Mouse (Mus musculus): ENCODE results near the gene Eif4a3. TPM values are rescaled to one million over a fixed set of nuclear protein-coding genes. Genes with fewer than 3 reads are reported as not detected.
"Not testable (repeated sequence)": the region's sequence is repeated elsewhere in the genome, so short reads cannot be mapped to it uniquely, and the experiment has no call there.

The Eif4a3 gene
- total RNA-seq, 2 experiments from 2014 or later: 92.3 to 98.1 TPM

DNA sequence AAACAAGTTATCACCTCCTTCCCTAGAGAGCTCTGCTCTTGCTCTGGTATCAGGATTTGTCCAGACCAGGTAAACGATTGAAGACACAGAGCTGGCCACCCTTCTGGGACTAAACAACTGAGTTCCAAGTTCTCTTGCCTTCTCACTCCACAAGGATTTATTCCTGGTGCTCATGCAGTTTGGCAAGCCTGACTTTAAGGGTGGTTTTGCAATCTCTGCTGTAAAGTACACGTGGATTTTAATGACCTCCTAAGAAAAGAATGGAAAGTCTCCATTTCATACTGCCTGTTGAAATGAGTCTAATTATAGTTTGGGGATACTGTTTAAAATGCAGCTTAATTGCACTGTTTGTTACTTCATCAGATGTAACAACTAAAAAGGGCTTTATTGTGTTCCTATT lies 1.1 kb upstream of the Eif4a3 start:
- DNase-seq (ENCODE audit: extremely low spot score in 1 of 2, low spot score in 2 of 2): no peak
- intact Hi-C loops (cut with DNase I): no loop called here

DNA sequence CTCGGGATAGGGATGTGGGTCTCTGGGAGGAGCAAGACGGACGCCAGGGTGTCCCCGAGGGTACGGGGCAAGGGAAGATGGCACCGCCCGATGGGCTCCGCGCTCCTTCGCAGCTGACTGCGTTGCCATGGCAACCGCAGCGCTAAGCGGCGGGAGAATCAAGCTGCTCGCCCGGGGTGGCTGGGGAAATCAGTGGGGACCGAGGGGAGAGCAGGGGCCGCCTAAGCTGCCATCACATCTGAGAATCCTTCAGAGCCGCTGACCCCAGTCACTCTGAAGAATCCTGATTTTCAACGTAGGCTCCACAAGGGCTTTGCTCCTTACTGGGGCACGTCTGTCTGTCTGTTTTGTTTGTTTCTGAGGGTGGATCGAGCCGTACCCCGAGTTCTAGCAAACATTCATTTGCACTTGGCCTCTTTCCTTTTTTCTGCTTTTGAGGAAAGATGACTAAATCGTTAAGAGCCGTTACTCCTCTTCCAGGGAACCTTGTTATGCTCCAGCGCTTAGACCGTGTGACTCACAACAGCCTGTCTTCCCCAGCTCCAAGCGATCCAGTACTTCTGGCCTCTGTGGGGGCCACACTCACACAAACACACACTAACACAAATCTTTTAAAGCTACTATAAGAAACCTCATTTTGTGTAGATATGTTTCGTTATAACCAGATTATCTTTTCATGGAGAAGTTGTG lies 502 bp upstream of the Eif4a3 start:
- no peak for DNase-seq (ENCODE audit: extremely low spot score in 1 of 2, low spot score in 2 of 2)
- intact Hi-C loops (cut with DNase I): no loop called here

DNA sequence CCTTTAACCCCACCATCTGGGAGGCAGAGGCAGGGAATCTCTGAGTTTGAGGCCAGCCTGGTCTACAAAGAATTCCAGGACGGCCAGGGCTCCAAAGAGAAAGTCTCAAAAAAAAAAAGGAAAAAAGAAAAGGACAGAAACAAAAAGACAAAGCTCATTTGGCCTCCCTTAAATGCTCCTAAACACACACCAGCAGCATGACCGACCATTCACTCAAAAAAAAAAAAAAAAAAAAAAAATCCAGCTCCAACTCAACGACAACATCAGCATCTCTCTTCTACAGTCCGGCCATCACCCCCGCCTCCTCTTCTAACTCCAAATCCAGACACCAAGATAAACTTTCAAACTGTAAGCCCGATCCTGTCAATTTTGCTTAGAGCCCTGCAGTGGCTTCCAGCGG lies 972 bp downstream of the Eif4a3 start:
- intact Hi-C loops (cut with DNase I): no loop called here
- DNase-seq (ENCODE audit: extremely low spot score in 1 of 2, low spot score in 2 of 2): no peak

DNA sequence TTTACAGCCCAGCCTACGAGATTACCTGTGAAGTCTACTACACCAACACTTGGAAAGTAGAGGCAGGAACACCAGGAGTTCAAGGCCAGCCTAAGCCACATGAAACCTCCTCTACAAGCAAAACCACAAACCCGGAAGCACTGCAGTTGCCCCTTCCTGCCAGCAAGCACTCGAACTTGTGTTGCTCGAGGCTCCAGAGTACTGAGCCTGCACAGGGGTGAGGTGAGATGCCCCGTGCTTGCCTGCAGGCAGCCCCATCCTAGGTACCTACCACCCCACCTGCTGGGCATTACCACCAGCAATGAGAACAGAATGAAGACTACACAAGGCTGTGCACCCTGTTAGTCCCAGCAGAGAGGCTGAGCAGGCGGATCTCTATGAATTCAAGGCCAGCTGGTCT lies 1.9 kb downstream of the Eif4a3 start:
- DNase-seq (ENCODE audit: extremely low spot score in 1 of 2, low spot score in 2 of 2): no peak
- intact Hi-C loops (cut with DNase I): no loop called here

DNA sequence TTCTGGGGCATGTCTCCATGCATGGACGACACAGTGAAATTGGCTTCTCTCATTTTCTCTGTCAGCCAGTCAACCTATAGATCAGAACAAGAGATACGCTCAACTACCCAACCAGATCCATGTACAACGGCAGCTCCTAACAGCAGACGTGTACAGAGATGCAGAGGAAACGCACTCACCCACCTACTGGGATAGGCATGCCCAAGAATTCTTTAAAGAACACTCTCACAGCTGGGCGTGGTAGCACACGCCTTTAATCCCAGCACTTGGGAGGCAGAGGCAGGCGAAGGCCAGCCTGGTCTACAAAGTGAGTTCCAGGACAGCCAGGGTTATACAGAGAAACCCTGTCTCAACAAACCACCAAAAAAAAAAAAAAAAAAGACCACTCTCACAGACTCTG lies 7.0 kb downstream of the Eif4a3 start:
- intact Hi-C loops (cut with DNase I): not testable (repeated sequence)

DNA sequence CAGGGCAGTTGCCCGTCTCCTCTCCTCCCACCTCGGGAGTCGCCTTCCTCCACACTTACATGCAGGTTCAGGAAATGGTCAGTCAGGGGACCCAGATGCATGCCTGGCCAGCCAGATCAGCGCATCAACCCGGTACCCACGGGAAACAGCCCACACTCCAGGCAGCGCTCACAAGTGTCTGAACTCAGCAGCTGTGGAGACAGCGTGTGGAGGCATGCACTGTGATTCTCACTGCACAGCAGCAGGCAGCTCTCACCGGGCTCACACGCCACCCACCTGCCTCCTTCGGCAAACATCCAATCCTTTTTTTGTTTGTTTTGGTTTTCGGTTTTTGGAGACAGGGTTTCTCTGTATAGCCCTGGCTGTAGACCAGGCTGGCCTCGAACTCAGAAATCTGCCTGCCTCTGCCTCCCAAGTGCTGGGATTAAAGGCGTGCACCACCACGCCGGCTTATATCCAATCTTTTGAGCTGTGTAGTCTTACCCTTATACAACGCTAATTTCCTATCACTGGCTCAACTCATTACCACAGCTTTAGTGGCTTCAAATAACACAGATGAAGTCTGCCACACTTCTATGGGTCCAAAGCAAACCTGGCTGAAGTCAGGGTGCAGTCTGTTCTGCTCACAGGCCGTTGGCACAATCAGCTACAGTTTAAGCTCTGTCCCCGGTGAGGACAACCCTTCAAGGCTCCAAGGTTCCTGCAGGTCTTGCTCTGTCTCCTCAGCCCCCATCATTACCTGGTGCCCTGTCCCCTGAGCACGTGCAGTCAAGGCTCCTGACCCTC lies 12.5 kb downstream of the Eif4a3 start:
- intact Hi-C loops (cut with DNase I): no loop called here
- DNase-seq (ENCODE audit: extremely low spot score in 1 of 2, low spot score in 2 of 2): no peak

More for the DNA sequence above, 7.0 kb downstream of the Eif4a3 start:
- not testable (repeated sequence) for DNase-seq (ENCODE audit: extremely low spot score in 1 of 2, low spot score in 2 of 2)

DNA sequence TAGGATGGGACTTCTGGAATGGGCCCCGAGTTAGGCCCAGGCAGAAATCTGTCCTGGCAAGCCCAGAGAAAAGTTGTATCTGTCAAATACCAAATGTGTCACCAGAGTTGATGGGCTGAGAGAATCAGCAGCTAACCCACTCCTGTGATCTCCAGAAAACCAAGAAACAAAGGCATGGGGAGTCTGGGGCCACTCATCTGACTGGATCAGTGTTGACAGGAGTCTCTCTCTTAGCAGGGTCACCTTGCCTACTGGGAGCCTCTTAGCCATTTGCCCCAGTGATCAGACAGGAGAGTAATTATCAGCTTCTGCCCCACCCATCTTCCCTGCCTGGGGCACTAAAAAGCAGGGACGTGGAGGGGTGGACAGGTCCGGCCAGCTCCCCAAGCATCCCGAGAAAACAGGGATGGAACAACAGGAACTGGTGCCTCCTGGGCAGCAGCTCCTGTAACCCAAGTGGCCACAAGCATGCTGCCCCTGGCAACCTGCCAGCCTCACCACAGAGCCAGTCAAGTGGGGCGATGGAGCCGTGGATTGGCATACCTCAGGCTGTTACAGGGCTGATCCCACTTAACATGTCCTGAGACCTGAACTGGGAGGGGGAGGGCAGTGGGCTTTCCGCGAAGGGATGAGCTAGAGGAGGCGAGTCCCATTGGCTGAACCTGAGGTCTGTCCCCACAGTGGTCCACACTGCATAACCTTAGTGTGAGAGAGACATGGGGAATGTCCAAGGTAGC lies 13.9 kb downstream of the Eif4a3 start:
- intact Hi-C loops (cut with DNase I): no loop called here
- DNase-seq (ENCODE audit: extremely low spot score in 1 of 2, low spot score in 2 of 2): peak in 1 of 2 experiments; percentile 55

DNA sequence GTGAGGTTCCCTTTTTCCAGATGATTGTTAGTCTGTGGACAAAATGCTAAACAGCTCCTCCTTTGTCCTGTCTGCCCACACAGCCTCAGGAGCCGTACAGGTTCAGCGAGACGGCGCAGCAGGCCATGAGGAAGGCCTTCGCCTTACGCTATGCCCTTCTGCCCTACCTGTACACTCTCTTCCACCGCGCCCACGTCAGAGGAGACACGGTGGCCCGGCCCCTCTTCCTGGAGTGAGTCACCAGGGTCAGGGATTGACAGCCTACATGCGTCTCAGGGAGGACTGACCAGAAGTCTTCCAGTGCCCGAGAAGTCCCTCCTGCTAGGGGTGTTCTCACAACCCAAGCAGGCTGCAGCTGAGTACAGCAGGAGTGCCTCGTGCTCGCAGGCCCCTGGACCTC lies 18.9 kb downstream of the Eif4a3 start:
- intact Hi-C loops (cut with DNase I): no loop called here
- no peak for DNase-seq (ENCODE audit: extremely low spot score in 1 of 2, low spot score in 2 of 2)

DNA sequence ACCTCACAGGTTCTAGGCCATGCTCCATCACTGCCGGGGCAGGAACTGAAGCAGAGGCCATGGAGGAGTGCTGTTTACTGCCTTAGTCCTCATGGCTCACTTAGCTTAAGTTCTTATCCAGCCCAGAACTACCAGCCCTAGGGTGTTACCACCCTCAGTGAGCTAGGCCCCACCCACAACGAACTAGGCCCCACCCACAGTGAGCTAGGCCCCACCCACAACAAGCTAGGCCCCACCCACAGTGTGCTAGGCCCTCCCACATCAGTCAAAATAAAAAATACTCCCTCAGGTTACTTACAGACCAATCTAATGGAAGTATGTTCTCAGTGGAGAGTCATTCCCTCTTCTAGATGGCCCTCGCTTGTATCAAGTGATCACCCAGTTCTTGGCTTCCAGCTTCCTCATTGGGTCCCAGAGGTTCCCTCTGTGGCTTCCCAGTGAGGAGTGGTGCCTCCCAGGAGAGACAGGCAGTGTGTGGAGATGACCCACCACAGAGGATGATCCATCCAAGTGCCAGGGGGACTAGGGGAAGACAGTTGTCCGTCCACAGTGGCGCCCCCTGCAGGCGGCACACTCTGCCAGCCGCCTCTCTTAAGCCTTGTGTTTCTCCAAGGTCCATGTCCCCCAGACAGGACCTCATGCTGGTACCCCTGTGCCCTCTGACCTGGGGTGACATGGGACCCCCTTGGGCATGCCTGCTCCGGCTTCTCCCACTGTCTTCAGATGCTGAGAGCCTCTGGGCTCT lies 26.5 kb downstream of the Eif4a3 start:
- intact Hi-C loops (cut with DNase I): no loop called here
- DNase-seq (ENCODE audit: extremely low spot score in 1 of 2, low spot score in 2 of 2): no peak

DNA sequence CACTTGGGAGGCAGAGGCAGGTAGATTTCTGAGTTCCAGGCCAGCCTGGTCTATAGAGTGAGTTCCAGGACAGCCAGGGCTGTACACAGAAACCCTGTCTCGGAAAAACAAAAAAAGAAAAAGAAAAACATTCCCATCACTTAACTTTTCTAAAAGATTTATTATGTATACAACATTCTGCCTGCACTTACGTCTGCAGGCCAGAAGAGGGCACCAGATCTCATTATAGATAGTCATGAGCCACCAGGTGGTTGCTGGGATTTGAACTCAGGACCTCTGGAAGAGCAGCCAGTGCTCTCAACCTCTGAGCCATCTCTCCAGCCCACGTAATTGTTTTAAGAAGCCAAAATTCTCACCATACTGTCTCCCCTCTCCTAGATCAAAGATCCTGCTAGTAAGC lies 27.4 kb downstream of the Eif4a3 start:
- DNase-seq (ENCODE audit: extremely low spot score in 1 of 2, low spot score in 2 of 2); intact Hi-C loops (cut with DNase I): not testable (repeated sequence)

DNA sequence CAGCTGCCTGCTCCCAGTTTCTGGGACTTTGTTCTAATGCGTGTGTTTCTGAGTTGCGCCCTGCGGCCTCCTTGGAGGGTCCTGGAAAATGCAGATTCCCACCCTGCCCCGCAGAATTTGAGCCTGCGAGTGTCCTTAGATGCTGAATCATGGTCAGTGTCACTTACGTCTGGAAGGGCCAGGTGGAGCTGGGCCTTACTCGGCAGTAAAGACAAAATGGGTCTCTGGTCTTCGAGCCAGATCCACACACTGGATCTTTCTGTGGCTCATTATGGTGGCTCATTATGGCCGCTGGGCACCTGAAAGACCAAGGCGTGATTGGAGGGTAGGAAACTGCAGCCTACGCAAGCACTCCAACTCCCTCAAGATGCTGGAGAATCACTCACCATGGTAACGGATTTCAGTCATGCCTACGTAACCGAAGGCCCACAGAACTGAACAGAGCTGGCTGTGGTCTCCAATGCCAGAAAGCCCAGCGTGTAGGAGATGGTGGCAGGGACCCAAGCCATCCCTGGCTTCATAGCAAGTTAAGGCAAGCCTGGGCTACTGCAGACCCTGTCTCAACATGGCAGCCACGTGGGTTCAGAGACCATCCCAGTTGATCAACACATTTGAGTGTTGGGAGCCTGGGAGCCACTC lies 31.2 kb downstream of the Eif4a3 start:
- intact Hi-C loops (cut with DNase I): no loop called here
- DNase-seq (ENCODE audit: extremely low spot score in 1 of 2, low spot score in 2 of 2): peak; percentile 57 to 66

DNA sequence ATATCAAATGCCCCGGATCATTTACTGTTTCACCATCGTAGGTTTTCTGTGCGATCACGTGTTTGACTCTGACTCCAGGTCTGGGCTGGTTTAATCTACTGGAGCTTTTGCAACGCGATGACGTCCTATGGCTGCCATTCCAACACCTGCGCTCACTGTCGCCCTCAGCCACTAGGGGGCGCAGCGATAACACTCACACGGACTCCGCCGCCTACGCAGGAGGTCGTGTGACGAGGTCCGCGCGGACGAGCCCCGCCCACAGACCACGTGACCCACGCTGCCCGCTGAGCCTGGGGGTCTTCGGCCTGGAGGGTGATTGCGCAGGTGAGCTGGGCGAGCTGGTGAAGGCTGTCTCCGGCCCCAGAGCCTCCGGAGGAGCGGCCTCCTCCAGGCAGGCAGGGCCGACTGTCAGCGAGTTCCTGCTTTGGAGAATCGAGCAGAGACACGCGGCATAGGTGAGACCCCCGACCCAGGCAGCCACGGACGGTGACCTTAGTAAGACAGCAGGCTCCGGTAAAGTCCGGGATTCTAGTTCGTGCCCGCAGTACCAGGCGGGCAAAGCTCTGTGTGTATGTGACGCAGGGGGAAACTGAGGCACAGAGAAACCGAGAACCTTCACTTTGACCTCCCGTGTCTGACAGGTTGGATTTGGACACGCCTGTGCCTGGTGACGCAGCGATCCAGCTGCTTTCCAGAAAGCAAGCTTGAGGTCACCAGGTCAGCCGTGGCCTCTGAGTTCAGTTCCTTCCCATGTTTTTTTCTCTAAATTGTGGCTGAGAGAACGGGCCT lies 31.9 kb downstream of the Eif4a3 start, which contains the start of gene Gaa:
Gene Gaa (plus strand): TSS at position 120 of the 789 bp plus-strand sequence.
- intact Hi-C loops (cut with DNase I): no loop called here

DNA sequence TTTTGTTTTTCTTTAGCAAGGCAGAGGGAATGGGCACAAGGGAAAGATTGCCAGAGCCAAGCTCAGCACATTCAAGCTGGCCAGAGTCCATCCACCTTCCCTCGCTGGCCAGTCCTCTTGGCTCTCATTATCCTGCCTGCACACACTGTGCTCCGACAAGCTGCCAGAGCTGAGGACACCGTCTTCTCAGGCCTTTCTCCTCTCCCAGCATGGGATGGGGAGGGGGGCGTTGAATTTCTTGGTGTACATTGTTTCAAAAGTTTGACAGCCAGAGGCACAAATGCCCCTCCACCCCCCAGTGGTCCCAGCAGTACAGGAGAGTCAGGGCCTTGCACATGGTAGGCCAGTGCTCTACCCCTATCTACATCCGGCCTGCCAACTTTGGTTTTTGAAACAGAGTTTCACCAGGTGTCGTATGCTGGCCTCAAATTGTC lies 32.6 kb downstream of the Eif4a3 start:
- intact Hi-C loops (cut with DNase I): no loop called here
- DNase-seq (ENCODE audit: extremely low spot score in 1 of 2, low spot score in 2 of 2): peak in 1 of 2 experiments; percentile 56

More for the DNA sequence above, 31.9 kb downstream of the Eif4a3 start, which contains the start of gene Gaa:
- peak; percentile 91 to 97 for DNase-seq (ENCODE audit: extremely low spot score in 1 of 2, low spot score in 2 of 2)

DNA sequence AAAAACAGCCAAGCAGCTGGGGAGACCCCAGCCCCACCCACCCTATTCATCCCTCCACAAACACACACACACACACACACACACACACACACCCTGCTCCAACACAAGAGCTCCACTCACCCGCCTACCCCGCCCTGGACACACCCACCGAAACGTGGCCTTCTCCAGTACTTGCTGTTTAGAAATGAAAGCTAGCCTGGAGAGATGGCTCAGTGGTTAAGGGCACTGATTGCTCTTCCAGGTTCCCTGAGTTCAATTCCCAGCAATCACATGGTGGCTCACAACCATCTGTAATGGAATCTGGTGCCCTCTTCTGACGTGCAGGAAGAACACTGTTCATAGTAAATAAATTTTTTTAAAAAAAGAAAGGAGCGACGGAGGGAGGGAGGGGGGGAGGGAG lies 34.1 kb downstream of the Eif4a3 start:
- intact Hi-C loops (cut with DNase I): no loop called here
- no peak for DNase-seq (ENCODE audit: extremely low spot score in 1 of 2, low spot score in 2 of 2)

DNA sequence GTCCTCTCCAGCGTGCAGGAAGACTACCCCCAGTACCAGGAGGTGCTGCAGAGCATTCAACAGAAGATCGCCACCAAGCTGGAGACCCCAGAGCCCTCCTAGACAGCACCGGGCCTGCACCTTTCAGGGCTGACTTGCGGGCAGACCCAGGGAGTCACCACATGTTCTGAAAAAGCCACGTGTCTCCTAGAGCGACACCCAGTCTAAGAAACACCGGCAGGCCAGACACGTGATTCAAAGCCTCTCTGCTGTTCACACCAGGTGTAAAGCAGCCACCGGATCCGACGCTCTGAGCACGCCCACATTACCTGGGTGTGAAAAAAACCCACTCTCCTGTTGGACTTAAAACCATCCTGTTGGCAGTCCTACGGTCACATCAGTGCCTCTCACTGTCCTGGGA lies 35.5 kb downstream of the Eif4a3 start:
- intact Hi-C loops (cut with DNase I): no loop called here
- DNase-seq (ENCODE audit: extremely low spot score in 1 of 2, low spot score in 2 of 2): no peak

DNA sequence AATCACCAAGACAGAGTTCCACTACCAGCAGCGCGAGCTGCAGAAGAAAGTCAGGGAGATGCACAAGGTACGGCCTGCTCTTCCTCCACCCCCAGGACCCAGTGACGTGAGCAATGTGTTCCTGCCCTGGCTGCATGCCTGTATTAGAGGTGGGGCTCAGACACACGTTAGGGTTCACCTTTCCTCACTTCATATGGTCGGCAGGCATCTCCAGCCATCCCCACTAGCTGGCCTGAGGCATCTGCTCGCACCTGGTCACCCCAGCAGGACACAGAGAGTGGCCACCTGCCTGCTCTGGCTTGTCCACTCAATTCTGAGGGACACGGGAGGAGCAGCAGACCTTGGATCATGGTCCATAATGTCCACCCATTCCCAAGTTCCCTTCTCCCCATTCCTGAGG lies 39.9 kb downstream of the Eif4a3 start:
- DNase-seq (ENCODE audit: extremely low spot score in 1 of 2, low spot score in 2 of 2): no peak
- intact Hi-C loops (cut with DNase I): no loop called here

DNA sequence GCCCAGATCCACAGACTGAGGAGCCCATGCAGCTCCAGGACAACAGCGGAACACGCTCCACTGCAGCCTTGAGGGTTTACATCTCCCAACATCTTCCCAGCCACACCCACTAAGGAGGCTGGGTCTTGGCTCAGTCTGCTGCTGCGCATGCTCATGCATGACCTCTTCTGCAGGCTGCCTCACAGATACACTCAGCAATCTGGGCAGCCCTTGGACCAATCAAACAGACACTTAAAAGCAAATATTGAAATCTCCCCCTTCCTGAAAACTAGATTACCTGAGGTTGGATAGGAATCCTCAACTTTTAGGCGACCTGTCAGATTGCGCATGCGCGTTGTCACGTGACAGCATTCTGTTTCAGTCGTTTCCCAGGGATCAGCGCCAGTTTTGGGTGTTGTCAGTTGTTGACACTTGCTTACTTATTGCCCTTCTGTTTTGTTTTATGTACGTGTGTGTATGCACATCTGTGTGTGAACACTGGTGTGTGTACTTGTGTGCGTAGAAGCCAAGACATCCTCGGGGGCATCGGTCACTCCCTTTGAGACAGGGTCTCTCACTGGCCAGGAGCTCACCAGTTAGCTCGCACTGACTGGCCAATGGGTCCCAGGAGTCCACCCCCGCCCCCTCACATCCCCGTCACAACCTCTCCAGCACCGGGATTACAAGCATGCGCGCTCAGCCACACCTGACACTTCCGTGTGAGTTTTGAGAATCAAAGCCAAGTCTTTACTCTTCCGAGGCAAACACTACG lies 41.1 kb downstream of the Eif4a3 start:
- intact Hi-C loops (cut with DNase I): no loop called here
- peak; percentile 53 to 77 for DNase-seq (ENCODE audit: extremely low spot score in 1 of 2, low spot score in 2 of 2)
